In genomic region chr2:156475285-156476110, GRCm38 (mm10) we compare ENCODE assay signal across 8 mouse cellular contexts. TPM values are rescaled to one million over a fixed set of nuclear protein-coding genes. Genes with fewer than 3 reads are reported as not detected.
DNase-seq lines count a peak whose midpoint lies in the region; ATAC-seq and TF ChIP-seq lines count a peak whose summit lies in the region.

No protein-coding gene starts in this region.

- DNase-seq in frontal cortex, postnatal 14 days (ENCODE audit: low spot score in 2 of 2), result no peak
- DNase-seq in embryo, embryonic 10 days (ENCODE audit: low spot score), result peak; percentile 69
- peak; percentile 78 to 80 for DNase-seq in heart, adult 18-20 months
- DNase-seq in kidney, adult 18-20 months, result peak; percentile 71
- DNase-seq in midbrain, embryonic 11.5 days (ENCODE audit: low spot score, missing footprints), result peak; percentile 97

- TF ChIP-seq CTCF in small intestine, adult 2 months (IDR thresholded peaks at IDR 0.05; ENCODE audit: extremely low read depth, insufficient read length, insufficient replicate concordance, low read depth, low read length), result no peak

- peaks cover 30% of the 10 kb centered on the region for H3K4me1 ChIP-seq in limb, embryonic 12.5 days (replicated peaks)
- H3K4me1 ChIP-seq in midbrain, embryonic 11.5 days (ENCODE audit: control insufficient read depth, insufficient read depth, low read length), result peaks cover 14% of the 10 kb centered on the region
- peaks cover 8% of the 10 kb centered on the region for H3K4me1 ChIP-seq in small intestine, adult 2 months (ENCODE audit: control insufficient read depth, insufficient read depth, insufficient read length, low read length)

- peak overlapping the region; percentile 66 for H3K4me3 ChIP-seq in limb, embryonic 12.5 days (replicated peaks)
- H3K4me3 ChIP-seq in midbrain, embryonic 11.5 days (ENCODE audit: low read depth, low read length), result peak overlapping the region; percentile 59
- peak overlapping the region; percentile 67 for H3K4me3 ChIP-seq in small intestine, adult 2 months (ENCODE audit: low read depth, low read length)

- no peaks in the 10 kb centered on the region for H3K9me3 ChIP-seq in limb, embryonic 12.5 days
- H3K9me3 ChIP-seq in midbrain, embryonic 11.5 days (ENCODE audit: control insufficient read depth, low read length), result no peaks in the 10 kb centered on the region

- TF ChIP-seq POLR2A in small intestine, adult 2 months (IDR thresholded peaks at IDR 0.05; ENCODE audit: low read depth, low read length), result peak; percentile 40; the same call in 1 of the 2 replicates

- peak overlapping the region; percentile 76 for H3K27ac ChIP-seq in limb, embryonic 12.5 days
- H3K27ac ChIP-seq in midbrain, embryonic 11.5 days (ENCODE audit: low read depth, low read length), result no peak overlapping the region
- peak overlapping the region; percentile 7; the same call in 1 of the 2 replicates for H3K27ac ChIP-seq in small intestine, adult 2 months (ENCODE audit: insufficient read depth, low read depth, low read length)

- H3K27me3 ChIP-seq in limb, embryonic 12.5 days, result no peaks in the 10 kb centered on the region
- H3K27me3 ChIP-seq in midbrain, embryonic 11.5 days (ENCODE audit: control insufficient read depth, insufficient read depth, low read length), result no peaks in the 10 kb centered on the region; the same call in 1 of the 2 replicates
- H3K27me3 ChIP-seq in small intestine, adult 2 months (ENCODE audit: control insufficient read depth, insufficient read depth, low read length), result peaks cover 11% of the 10 kb centered on the region

- no peaks in the 10 kb centered on the region for H3K36me3 ChIP-seq in limb, embryonic 12.5 days
- H3K36me3 ChIP-seq in midbrain, embryonic 11.5 days (ENCODE audit: control insufficient read depth, insufficient read depth, low read length), result no peaks in the 10 kb centered on the region; the same call in 1 of the 2 replicates
- no peaks in the 10 kb centered on the region for H3K36me3 ChIP-seq in small intestine, adult 2 months (ENCODE audit: control insufficient read depth, insufficient read depth, low read length)

- ATAC-seq in frontal cortex, adult (ENCODE audit: low TSS enrichment), result peak; percentile 31
- peak; percentile 49 for ATAC-seq in limb, embryonic 12.5 days (ENCODE audit: insufficient number of reproducible peaks, insufficient read depth, low FRiP score, low TSS enrichment, low read depth)
- ATAC-seq in midbrain, embryonic 11.5 days (ENCODE audit: low FRiP score), result peak; percentile 84

- H3K9ac ChIP-seq in limb, embryonic 12.5 days (replicated peaks), result peak overlapping the region; percentile 91
- peak overlapping the region; percentile 93 for H3K9ac ChIP-seq in midbrain, embryonic 11.5 days (ENCODE audit: low read length)

- peak overlapping the region; percentile 86 for H3K4me2 ChIP-seq in limb, embryonic 12.5 days
- H3K4me2 ChIP-seq in midbrain, embryonic 11.5 days, result peak overlapping the region; percentile 95

- WGBS in limb, embryonic 12.5 days, result under 1% methylated on average over 71 of the region's 80 CpGs
- under 1% methylated on average over 71 of the region's 80 CpGs for WGBS in midbrain, embryonic 11.5 days
- under 1% methylated on average over 59 of the region's 80 CpGs for WGBS in small intestine, adult 2 months

RNA-seq across cellular contexts. Expression of gene Epb41l1, which starts 54.8 kb away (rescaled TPM):
- 10 to 100 TPM in 1 of 2 experiments, 1 to 10 TPM in 1; 7.5 to 10.5 TPM for total RNA-seq in heart, adult 18-20 months (2021)
- 2.5 and 2.6 TPM in 2 replicates for polyA plus RNA-seq in limb, embryonic 12.5 days (2016; fragmentation: Nextera tagmentation; extraction: Ambion mirVana)
- 3.1 and 3.9 TPM in 2 replicates for polyA plus RNA-seq in midbrain, embryonic 11.5 days (2014; fragmentation: Nextera tagmentation; extraction: Ambion mirVana)
- 11.8 and 14.0 TPM in 2 replicates for polyA plus RNA-seq in small intestine, adult 2 months (2012; rRNA removed)

Comparison
In these comparisons a context has a peak if more than half of its experiments do, and no peak if none do; other contexts are left out.
1. ATAC-seq: peak in every context shown above with its lines; median percentile 84 in midbrain, embryonic 11.5 days; 49 in limb, embryonic 12.5 days; 31 in frontal cortex, adult.
2. DNase-seq: peak in embryo, embryonic 10 days (single experiment), heart, adult 18-20 months (2 of 2), kidney, adult 18-20 months (single experiment) and midbrain, embryonic 11.5 days (single experiment); none in frontal cortex, postnatal 14 days (0 of 2).
3. Peak in every context shown above with its lines, with median percentiles within 50 percentile points of each other: H3K4me3 ChIP-seq.